Mouse (Mus musculus) liver, embryonic 14.5 days (tissue): ENCODE data around the gene Hrct1.
A peak's percentile ranks its signal among the peaks of the same experiment; 100 is the strongest.

Source experiments
- CTCF ChIP-seq: IDR thresholded peaks from 2 replicates; pipeline ENCODE4 v1.5.1; 2016; ENCODE audit warnings: antibody characterized with exemption, low read depth, control low read depth
- EP300 ChIP-seq: IDR thresholded peaks from 2 replicates; pipeline ENCODE4 v1.6.1; 2016; ENCODE audit warnings: antibody characterized with exemption, low read depth

- TF ChIP-seq CTCF (peak; percentile 62), EP300 (no peak)
These were observed 2.2 kb upstream of the Hrct1 start for GRCm38 (mm10) chr4:43724764-43725163.
